Mouse (Mus musculus) megakaryocyte-erythroid progenitor cell, adult 5 weeks (primary cell): Measurements from ENCODE around the gene Inhbc. TPM values are rescaled to one million over a fixed set of nuclear protein-coding genes. Genes with fewer than 3 reads are reported as not detected.

Experiments
- polyA plus RNA-seq: library from polyadenylated mRNA; stranded (reverse); fragments of >175 nt; gene quantifications from 2 replicates; pipeline ENCODE4 v1.2.3, GENCODE M21; 2012

Inhbc gene
- 0.04 TPM in 1 of 2 replicates, not detected in the other for polyA plus RNA-seq

DNA sequence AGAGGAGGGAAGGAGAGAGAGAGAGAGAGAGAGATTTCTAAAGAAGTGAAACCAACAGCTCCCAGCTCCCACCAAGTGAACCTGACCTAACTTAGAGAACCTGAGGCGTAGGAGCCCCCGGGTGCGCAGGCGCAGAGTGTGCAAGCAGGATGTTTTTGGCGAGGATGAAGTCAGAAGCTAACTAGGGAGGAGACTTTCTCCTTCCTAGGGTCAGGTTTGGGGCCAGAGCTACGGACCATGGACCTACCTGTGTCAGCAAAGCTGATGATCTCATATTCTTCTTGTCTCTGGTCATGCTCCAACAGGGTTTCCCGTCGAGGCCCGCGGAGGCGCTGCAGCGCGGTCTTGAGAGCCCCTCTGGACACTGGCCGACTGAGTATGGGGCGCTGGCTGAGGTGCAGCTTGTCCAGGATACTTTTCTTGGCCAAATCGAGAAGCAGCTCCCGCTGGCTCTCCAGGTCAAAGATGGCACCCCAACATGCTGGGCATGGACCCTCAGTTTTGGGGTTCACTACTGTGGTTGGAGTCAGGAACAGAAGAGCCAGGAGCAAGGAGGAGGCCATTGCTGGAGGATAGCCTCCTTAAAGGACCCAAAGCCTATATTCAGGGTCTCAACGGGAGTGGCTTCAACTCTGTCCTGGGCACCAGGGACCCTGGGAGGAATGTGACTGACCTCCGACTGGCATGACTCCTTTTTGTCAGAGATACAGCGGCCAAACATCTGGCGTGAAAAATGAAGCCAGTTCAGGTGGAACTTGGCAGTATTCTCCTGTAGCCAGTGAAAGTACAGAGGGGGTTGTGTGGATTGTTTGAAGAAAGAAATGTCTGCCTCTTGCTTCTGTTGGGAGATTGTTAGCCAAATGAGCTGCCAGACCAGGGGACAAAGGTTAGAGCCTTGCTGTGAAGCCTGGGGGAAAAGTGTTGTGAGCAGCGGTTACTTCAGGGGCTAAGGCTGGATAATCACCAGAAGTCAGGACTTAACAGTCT, at the start of gene Inhbc:
TSS of gene Inhbc (minus strand) at position 598 of the 987 bp plus-strand sequence.

DNA sequence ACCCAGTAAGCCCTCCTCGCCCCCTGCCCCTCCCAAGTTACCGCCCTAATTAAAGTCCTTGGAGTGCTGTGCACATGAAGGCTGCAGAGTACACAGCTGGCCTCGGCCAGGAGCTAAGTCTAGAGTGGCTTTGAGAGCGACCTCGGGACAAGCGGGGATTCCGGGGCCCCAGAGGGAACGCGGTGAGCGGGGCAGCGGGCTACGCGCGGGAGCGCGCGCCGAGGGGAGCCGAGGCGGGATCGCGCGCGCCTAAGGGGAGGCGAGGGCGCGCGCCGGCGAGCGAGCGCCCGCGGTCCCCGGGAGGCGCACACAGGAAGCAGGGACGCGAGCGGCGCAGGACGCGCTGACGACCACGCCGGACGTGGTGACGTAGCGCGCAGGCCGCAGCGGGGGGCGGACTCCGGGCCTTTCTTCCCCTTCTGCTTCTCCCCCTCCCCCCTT, 10.0 kb upstream of the Inhbc start, which contains the start of gene R3hdm2:
TSS of gene R3hdm2 (plus strand) at position 77 of the 441 bp plus-strand sequence.

DNA sequence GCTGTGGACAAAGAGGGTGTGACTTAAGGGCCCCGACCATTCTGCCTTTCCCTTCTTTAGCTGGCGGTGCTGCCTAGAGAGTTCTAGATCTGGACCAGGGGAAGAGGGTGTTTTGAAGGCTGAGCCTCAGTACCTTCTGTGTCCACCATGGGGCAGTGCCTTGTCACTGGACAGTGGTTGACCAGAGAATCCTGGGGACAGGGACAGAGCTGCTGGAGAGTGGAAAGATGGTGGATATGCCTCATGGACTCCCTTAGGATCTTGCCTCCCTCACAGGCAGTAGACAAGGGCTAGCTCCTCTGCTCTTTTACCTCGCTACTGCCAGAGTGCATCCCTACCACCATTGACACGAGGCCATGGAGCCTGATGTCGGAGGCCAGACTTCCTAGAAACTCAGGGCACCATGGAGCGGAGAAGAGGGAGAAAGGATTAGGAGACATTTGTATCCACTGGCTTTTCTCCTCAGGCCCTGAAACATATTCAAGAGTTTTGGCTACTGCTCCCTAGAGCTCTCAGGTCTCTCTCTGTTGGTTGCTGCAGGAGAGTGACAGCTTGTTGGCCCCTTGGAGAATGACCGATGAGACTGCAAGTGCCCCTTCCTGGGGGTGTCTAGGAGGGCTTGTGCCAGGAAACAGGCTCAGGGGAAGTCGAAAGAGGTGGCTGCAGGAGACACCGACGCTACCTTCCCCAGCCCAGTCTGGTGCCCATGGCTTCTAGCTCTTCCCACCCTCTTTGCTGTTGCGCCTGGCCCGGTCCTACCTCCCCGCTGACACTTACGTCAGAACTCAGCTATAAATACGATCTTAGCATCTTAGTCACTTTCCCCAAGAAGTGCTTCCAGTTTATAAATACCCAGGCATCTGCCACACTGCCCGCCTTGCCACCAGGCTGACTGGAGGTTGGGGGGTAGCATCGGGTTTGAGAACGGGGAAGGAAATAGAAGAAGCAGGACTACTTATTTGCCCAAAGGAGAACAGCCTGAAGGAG, 16.0 kb downstream of the Inhbc start, which contains the start of gene Inhbe:
TSS of gene Inhbe (minus strand) at position 503 of the 987 bp plus-strand sequence.

DNA sequence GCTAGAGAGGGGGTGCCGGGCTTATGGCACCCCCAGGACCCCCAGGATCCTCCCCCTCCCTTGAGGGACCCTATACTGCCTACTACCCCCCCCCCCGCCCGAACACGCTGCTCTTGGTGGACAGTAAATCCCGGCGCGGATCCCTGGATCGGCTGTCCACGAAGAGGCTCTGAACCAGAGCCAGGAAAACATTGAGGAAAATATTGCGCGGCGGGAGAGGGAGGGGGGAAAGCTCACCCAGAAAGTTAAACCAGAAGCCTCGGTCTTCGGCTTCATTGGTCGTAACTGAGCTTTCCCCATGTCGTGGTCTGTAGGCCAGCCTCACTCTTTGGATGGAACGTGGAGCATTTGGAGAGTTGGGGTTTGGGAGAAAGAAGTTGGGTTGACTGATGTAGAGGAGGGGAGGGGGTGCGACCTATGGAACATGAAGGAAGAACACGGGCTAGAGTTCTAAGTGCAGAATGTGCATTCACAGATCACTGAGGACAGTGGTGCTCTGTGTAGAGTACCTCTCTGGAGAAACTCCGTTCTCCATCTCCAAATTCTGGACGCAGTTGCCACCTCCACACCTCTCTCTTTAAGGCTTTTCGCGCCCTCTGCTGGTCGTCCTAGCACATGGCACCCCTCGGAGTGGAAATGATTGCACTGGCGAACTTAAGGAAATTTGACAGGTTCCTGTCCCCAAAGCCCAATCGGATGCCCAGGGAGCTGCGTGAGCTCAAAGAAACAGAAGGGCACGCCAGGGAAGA, 28.2 kb downstream of the Inhbc start, which contains the start of gene Gli1:
TSS of gene Gli1 (minus strand) at position 84 of the 749 bp plus-strand sequence.

DNA sequence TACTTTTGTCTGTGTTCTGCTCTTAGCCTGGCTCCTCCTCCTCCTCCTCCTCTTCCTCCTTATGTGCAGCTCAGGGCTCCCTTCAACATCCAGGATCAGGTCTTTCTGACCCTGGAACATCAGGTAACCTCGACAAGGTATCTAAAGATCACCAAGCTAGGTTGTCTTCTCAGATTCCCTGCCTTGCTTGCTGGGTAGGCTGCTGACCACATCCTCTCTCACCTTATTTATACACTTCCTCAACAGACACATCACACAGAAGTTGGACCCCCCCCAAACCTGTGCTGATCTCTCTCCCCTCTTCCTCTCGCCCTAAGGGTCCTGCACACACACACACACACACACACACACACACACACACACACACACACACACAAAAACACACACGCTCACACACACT, 48.6 kb downstream of the Inhbc start, which contains the start of gene Arhgap9:
TSS of gene Arhgap9 (plus strand) at position 344 of the 400 bp plus-strand sequence.

DNA sequence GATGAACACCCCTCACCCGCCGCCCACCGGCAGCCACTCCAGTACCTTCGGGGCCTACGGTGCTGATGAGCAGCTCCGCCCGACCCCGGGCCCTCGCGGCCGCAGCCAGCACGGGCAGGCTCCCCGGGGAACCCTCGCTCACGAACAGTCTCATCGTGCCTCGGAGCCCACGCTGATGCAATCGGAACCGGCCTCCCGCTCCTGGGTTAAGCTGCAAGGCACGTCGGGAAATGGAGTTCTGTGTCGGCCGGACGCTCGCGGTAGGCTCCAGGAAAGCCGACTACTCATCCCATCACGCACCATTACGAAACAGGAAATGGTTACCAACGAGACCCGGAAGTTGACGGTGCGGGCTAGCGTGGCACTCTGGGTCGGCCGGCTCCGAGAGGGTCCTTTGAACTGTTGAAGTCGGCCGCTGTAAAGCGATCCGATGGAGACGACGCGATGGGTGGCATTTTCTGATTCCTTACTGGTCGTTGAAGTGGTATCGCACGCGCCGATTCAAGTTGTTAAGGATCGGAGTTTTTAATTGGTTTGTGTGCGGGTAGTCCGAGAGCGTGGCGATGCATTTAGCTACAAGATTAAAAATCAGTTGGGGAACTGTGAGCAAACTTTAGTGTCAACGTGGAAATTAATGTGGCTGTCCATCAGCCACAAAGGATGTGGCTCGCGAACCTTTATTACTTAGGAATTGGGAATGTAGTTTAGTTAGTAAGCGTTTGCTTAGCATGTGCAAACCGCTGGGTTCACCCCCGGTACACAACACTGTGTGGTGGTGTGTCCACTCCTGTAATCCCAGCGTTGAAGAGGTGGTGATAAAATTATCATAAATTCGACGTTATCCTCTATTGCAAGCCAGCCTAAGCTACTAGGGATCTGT, 58.5 kb downstream of the Inhbc start, which contains the start of gene Mars:
TSS of gene Mars (minus strand) at position 311 of the 880 bp plus-strand sequence.

Other genes starting within 250 kb of the Inhbc start
- 290 and 314 TPM in 2 replicates for gene Os9, start 249.3 kb downstream of the Inhbc start, polyA plus RNA-seq
- 359 and 515 TPM in 2 replicates for gene B4galnt1, start 205.2 kb downstream of the Inhbc start, polyA plus RNA-seq
- gene Slc26a10, start 189.8 kb downstream of the Inhbc start, polyA plus RNA-seq = 0.36 and 0.47 TPM in 2 replicates
- gene Arhgef25, start 180.3 kb downstream of the Inhbc start, polyA plus RNA-seq = 7.0 TPM in 2 replicates
- 161 and 188 TPM in 2 replicates for gene Dtx3, start 174.7 kb downstream of the Inhbc start, polyA plus RNA-seq
- 26.5 and 27.1 TPM in 2 replicates for gene Pip4k2c, start 158.8 kb downstream of the Inhbc start, polyA plus RNA-seq
- gene Kif5a, start 107.1 kb downstream of the Inhbc start, polyA plus RNA-seq = 0.54 and 0.63 TPM in 2 replicates
- gene Dctn2, start 104.1 kb downstream of the Inhbc start, polyA plus RNA-seq = 150 and 154 TPM in 2 replicates
- 426 and 490 TPM in 2 replicates for gene Mbd6, start 81.4 kb downstream of the Inhbc start, polyA plus RNA-seq
- gene Mars, start 58.6 kb downstream of the Inhbc start, polyA plus RNA-seq = 53.6 and 60.7 TPM in 2 replicates
- 40.4 and 45.0 TPM in 2 replicates for gene Arhgap9, start 48.5 kb downstream of the Inhbc start, polyA plus RNA-seq
- 0.18 and 0.44 TPM in 2 replicates for gene Gli1, start 28.5 kb downstream of the Inhbc start, polyA plus RNA-seq
- 0.01 TPM in 1 of 2 replicates, not detected in the other for gene Inhbe, start 16.0 kb downstream of the Inhbc start, polyA plus RNA-seq
- 135 and 146 TPM in 2 replicates for gene R3hdm2, start 9.9 kb upstream of the Inhbc start, polyA plus RNA-seq
- 1.1 and 1.8 TPM in 2 replicates for gene Stac3, start 131.3 kb upstream of the Inhbc start, polyA plus RNA-seq
- 0.38 TPM in 1 of 2 replicates, not detected in the other for gene Ndufa4l2, start 144.5 kb upstream of the Inhbc start, polyA plus RNA-seq
- 201 and 228 TPM in 2 replicates for gene Shmt2, start 152.0 kb upstream of the Inhbc start, polyA plus RNA-seq
- gene Nxph4, start 164.1 kb upstream of the Inhbc start, polyA plus RNA-seq = 0.10 and 0.17 TPM in 2 replicates